Mouse (Mus musculus): ENCODE measurements around the gene Atp5mpl.

GRCm38 (mm10) chr12:111999735-112000134 is 33.0 kb upstream of the Atp5mpl start:
- no peak for TF ChIP-seq CTCF (IDR thresholded peaks at IDR 0.05; ENCODE audit: low read depth, low read length)
- TF ChIP-seq POLR2A (IDR thresholded peaks at IDR 0.05; ENCODE audit: insufficient read depth, low read length) = no peak
- no peak for TF ChIP-seq EP300 (IDR thresholded peaks at IDR 0.05; ENCODE audit: insufficient read depth, low read depth, low read length)
